In the genomic region with DNA sequence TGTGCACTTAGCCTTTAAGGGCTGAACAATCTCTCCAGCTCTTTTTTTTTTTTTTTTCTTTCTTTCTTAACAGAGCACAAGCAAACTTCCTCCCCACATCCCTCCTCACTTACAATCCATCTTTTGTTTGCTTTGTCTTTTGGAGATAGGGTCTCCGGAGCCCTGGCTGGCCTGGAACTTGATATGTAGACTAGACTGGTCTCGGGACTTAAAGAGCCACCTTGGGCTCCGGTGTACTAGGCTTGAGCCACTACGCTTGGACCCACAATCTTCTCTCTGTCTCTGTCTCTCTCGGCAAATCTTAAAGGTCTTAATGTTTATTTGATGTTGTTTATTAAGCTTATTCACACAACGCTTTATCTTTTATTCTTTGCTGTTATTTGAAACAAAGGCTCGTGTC, we compare ENCODE assay signal across 9 mouse cellular contexts. TPM values are rescaled to one million over a fixed set of nuclear protein-coding genes. Genes with fewer than 3 reads are reported as not detected.
DNase-seq lines count a peak whose midpoint lies in the region; ATAC-seq lines count a peak whose summit lies in the region.
"Had no signal": no experiment of that assay in that cellular context is flagged by ENCODE, and none has a peak within 500 bp of the region (broad histone marks: within the 10 kb centered on the region; RNA-seq: fewer than 3 reads in every experiment).

No protein-coding gene starts in this region.

- WGBS in kidney, embryonic 16.5 days: 7% methylated on average over 7 of the region's 7 CpGs
- 5% methylated on average over 7 of the region's 7 CpGs for WGBS in hindbrain, embryonic 12.5 days
- 5% methylated on average over 7 of the region's 7 CpGs for WGBS in midbrain, embryonic 16.5 days

- no peak overlapping the region for H3K27ac ChIP-seq in kidney, embryonic 16.5 days (ENCODE audit: low read length)
- H3K27ac ChIP-seq in hindbrain, embryonic 12.5 days: no peak overlapping the region
- no peak overlapping the region for H3K27ac ChIP-seq in midbrain, embryonic 16.5 days (ENCODE audit: low read length)

- peaks cover 6% of the 10 kb centered on the region for H3K4me1 ChIP-seq in kidney, embryonic 16.5 days (ENCODE audit: insufficient read depth, low read length)
- H3K4me1 ChIP-seq in hindbrain, embryonic 12.5 days: peaks cover 5% of the 10 kb centered on the region; the same call in 1 of the 2 replicates
- H3K4me1 ChIP-seq in midbrain, embryonic 16.5 days (ENCODE audit: control insufficient read depth, insufficient read depth, low read length): no peaks in the 10 kb centered on the region

- no peaks in the 10 kb centered on the region for H3K9me3 ChIP-seq in kidney, embryonic 16.5 days (ENCODE audit: low read length)
- H3K9me3 ChIP-seq in hindbrain, embryonic 12.5 days (replicated peaks): no peaks in the 10 kb centered on the region
- no peaks in the 10 kb centered on the region for H3K9me3 ChIP-seq in midbrain, embryonic 16.5 days (replicated peaks; ENCODE audit: control insufficient read depth, low read length, poor library complexity, severe bottlenecking)

- peak overlapping the region; percentile 35 for H3K4me2 ChIP-seq in kidney, embryonic 16.5 days (replicated peaks; ENCODE audit: low read depth, low read length)
- H3K4me2 ChIP-seq in hindbrain, embryonic 12.5 days (replicated peaks): peak overlapping the region; percentile 25
- peak overlapping the region; percentile 18; the same call in 1 of the 2 replicates for H3K4me2 ChIP-seq in midbrain, embryonic 16.5 days (ENCODE audit: low read length)

- H3K27me3 ChIP-seq in kidney, embryonic 16.5 days (ENCODE audit: insufficient read depth, low read length): peaks cover 3% of the 10 kb centered on the region; the same call in 1 of the 2 replicates
- H3K27me3 ChIP-seq in hindbrain, embryonic 12.5 days: peaks cover 19% of the 10 kb centered on the region
- peaks cover 25% of the 10 kb centered on the region for H3K27me3 ChIP-seq in midbrain, embryonic 16.5 days (ENCODE audit: control insufficient read depth, insufficient read depth, low read depth, low read length)

- no peak overlapping the region for H3K9ac ChIP-seq in kidney, embryonic 16.5 days (replicated peaks; ENCODE audit: low read length)
- H3K9ac ChIP-seq in hindbrain, embryonic 12.5 days: no peak overlapping the region
- H3K9ac ChIP-seq in midbrain, embryonic 16.5 days (ENCODE audit: low read depth, low read length): no peak overlapping the region

- DNase-seq in kidney, adult 9 months: no peak
- DNase-seq in ZHBTc4 (ENCODE audit: low read depth, low spot score): peak; percentile 50
- DNase-seq in cerebellum, adult 18-20 months: no peak
- no peak for DNase-seq in thymus, adult 18-20 months
- DNase-seq: cerebellum, postnatal 36 days had no signal

- no peak for ATAC-seq in kidney, embryonic 16.5 days (ENCODE audit: low FRiP score, low TSS enrichment)
- ATAC-seq in hindbrain, embryonic 12.5 days (ENCODE audit: low FRiP score): no peak
- ATAC-seq in midbrain, embryonic 16.5 days: no peak
- ATAC-seq in megakaryocyte progenitor cell, adult 5-6 weeks (replicated peaks; ENCODE audit: poor library complexity): no peak

- peak overlapping the region; percentile 37 for H3K4me3 ChIP-seq in kidney, embryonic 16.5 days (ENCODE audit: low read length)
- peak overlapping the region; percentile 7; the same call in 1 of the 2 replicates for H3K4me3 ChIP-seq in hindbrain, embryonic 12.5 days
- no peak overlapping the region for H3K4me3 ChIP-seq in midbrain, embryonic 16.5 days (ENCODE audit: low read depth, low read length)

- no peaks in the 10 kb centered on the region for H3K36me3 ChIP-seq in kidney, embryonic 16.5 days (ENCODE audit: insufficient read depth, low read length)
- H3K36me3 ChIP-seq in hindbrain, embryonic 12.5 days: no peaks in the 10 kb centered on the region
- H3K36me3 ChIP-seq in midbrain, embryonic 16.5 days (ENCODE audit: control insufficient read depth, insufficient read depth, low read length): no peaks in the 10 kb centered on the region

RNA-seq across cellular contexts. Expression of a gene that starts 34.2 kb away (rescaled TPM):
- 11.6 and 13.7 TPM in 2 replicates for polyA plus RNA-seq in kidney, embryonic 16.5 days (2015; fragmentation: Nextera tagmentation; extraction: Ambion mirVana)
- 19.1 and 20.5 TPM in 2 replicates for polyA plus RNA-seq in hindbrain, embryonic 12.5 days (2016; fragmentation: Nextera tagmentation; extraction: Ambion mirVana)
- polyA plus RNA-seq in midbrain, embryonic 16.5 days (2015; fragmentation: Nextera tagmentation; extraction: Ambion mirVana): 12.0 and 13.7 TPM in 2 replicates
- 13.3 and 16.1 TPM in 2 replicates for total RNA-seq in megakaryocyte progenitor cell, adult 5-6 weeks (2015)
- 9.2 and 15.1 TPM in 2 replicates for total RNA-seq in megakaryocyte progenitor cell, adult 5-6 weeks (2017)
